Comparison of ENCODE assay signal across 26 mouse cellular contexts in the genomic region with DNA sequence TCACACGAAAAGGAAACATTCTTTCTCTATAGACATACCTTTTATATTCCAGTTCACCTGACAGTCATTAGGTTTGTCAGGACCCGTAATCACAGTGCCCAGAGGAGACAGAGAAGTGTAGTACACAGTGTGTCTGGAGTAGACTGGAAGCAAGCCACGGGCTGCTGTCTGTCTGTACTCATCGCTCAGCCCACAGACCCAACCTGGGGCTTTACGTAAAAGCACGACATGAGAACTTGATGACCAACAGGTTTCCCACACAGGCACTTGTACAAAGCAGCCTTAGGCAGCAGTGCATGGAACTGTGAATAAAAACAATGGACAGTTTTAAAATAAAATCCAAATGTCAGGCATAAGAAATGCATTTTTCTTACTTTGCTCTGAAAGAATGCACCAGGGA. TPM values are rescaled to one million over a fixed set of nuclear protein-coding genes. Genes with fewer than 3 reads are reported as not detected.
DNase-seq lines count a peak whose midpoint lies in the region; ATAC-seq and TF ChIP-seq lines count a peak whose summit lies in the region.
"Had no signal": no experiment of that assay in that cellular context is flagged by ENCODE, and none has a peak within 500 bp of the region (broad histone marks: within the 10 kb centered on the region; RNA-seq: fewer than 3 reads in every experiment).

No protein-coding gene starts in this region.

- no peaks in the 10 kb centered on the region for H3K27me3 ChIP-seq in liver, adult 2 months (ENCODE audit: control insufficient read depth, insufficient read depth, low read length)
- H3K27me3 ChIP-seq in midbrain, embryonic 11.5 days (ENCODE audit: control insufficient read depth, insufficient read depth, low read length): no peaks in the 10 kb centered on the region
- H3K27me3 ChIP-seq in midbrain, embryonic 13.5 days: no peaks in the 10 kb centered on the region
- H3K27me3 ChIP-seq: CH12.LX; embryonic facial prominence, embryonic 12.5 days; embryonic facial prominence, embryonic 15.5 days; forebrain, embryonic 12.5 days; forebrain, embryonic 15.5 days; heart, embryonic 12.5 days; heart, embryonic 15.5 days; Patski had no signal

- DNase-seq in liver, adult 2 months (ENCODE audit: extremely low read depth, low read depth, low spot score): no peak
- DNase-seq in liver: no peak
- peak; percentile 23 for DNase-seq in midbrain, embryonic 11.5 days (ENCODE audit: low spot score, missing footprints)
- DNase-seq in fat pad, adult 2 months (ENCODE audit: extremely low read depth, low read depth, low spot score): peak; percentile 89
- no peak for DNase-seq in urinary bladder, adult 2 months (ENCODE audit: low spot score)
- DNase-seq in ovary, adult 18-20 months (ENCODE audit: low spot score): no peak
- DNase-seq: B cell, adult 2 months; cerebellum, adult 11 months; cerebellum, adult 2 months; cerebellum, adult 9-11 months; cerebellum, postnatal 25 days; gastrocnemius, postnatal 25 days; heart, adult 18-20 months; heart, postnatal 10 days; heart, postnatal 4 days had no signal

- WGBS in liver, adult 2 months: 88% methylated on average over 6 of the region's 6 CpGs
- WGBS in midbrain, embryonic 11.5 days: 91% methylated on average over 6 of the region's 6 CpGs
- 89% methylated on average over 6 of the region's 6 CpGs for WGBS in midbrain, embryonic 13.5 days

- H3K4me1 ChIP-seq in liver, adult 2 months (ENCODE audit: control insufficient read depth, insufficient read depth, low read length): peaks cover 3% of the 10 kb centered on the region
- no peaks in the 10 kb centered on the region for H3K4me1 ChIP-seq in midbrain, embryonic 11.5 days (ENCODE audit: control insufficient read depth, insufficient read depth, low read length)
- 0 out of 2 replicates have a peak, but pooled peaks cover 2% of the 10 kb centered on the region for H3K4me1 ChIP-seq in midbrain, embryonic 13.5 days (replicated peaks)
- H3K4me1 ChIP-seq: forebrain, embryonic 12.5 days had no signal

- H3K4me2 ChIP-seq in midbrain, embryonic 11.5 days: no peak overlapping the region
- no peak overlapping the region for H3K4me2 ChIP-seq in midbrain, embryonic 13.5 days (replicated peaks)
- H3K4me2 ChIP-seq: embryonic facial prominence, embryonic 12.5 days; embryonic facial prominence, embryonic 15.5 days; forebrain, embryonic 12.5 days; forebrain, embryonic 15.5 days; heart, embryonic 12.5 days; heart, embryonic 15.5 days; hindbrain, embryonic 14.5 days had no signal

- TF ChIP-seq POLR2A in liver, adult 2 months (IDR thresholded peaks at IDR 0.05; ENCODE audit: extremely low read depth, insufficient read depth, low read length): no peak

- ATAC-seq in midbrain, embryonic 11.5 days (ENCODE audit: low FRiP score): no peak
- no peak for ATAC-seq in midbrain, embryonic 13.5 days
- ATAC-seq: forebrain, embryonic 15.5 days; Patski had no signal

- no peak overlapping the region for H3K4me3 ChIP-seq in liver, adult 2 months (ENCODE audit: insufficient read depth, low read depth, low read length)
- no peak overlapping the region for H3K4me3 ChIP-seq in midbrain, embryonic 11.5 days (ENCODE audit: low read depth, low read length)
- no peak overlapping the region for H3K4me3 ChIP-seq in midbrain, embryonic 13.5 days (replicated peaks)
- H3K4me3 ChIP-seq: embryonic facial prominence, embryonic 12.5 days; embryonic facial prominence, embryonic 15.5 days; forebrain, embryonic 12.5 days; forebrain, embryonic 15.5 days; heart, embryonic 12.5 days; heart, embryonic 15.5 days had no signal

- TF ChIP-seq CTCF in liver, adult 2 months (IDR thresholded peaks at IDR 0.05; ENCODE audit: low read depth, low read length): no peak

- no peaks in the 10 kb centered on the region for H3K36me3 ChIP-seq in liver, adult 2 months (ENCODE audit: control insufficient read depth, insufficient read depth, low read length)
- no peaks in the 10 kb centered on the region for H3K36me3 ChIP-seq in midbrain, embryonic 11.5 days (ENCODE audit: control insufficient read depth, insufficient read depth, low read length)
- H3K36me3 ChIP-seq in midbrain, embryonic 13.5 days: no peaks in the 10 kb centered on the region
- H3K36me3 ChIP-seq: embryonic facial prominence, embryonic 12.5 days; embryonic facial prominence, embryonic 15.5 days; forebrain, embryonic 12.5 days; forebrain, embryonic 15.5 days; G1E; heart, embryonic 12.5 days; heart, embryonic 15.5 days had no signal

- no peaks in the 10 kb centered on the region for H3K9me3 ChIP-seq in midbrain, embryonic 11.5 days (ENCODE audit: control insufficient read depth, low read length)
- H3K9me3 ChIP-seq in midbrain, embryonic 13.5 days: no peaks in the 10 kb centered on the region
- H3K9me3 ChIP-seq: embryonic facial prominence, embryonic 12.5 days; embryonic facial prominence, embryonic 15.5 days; forebrain, embryonic 12.5 days; forebrain, embryonic 15.5 days; G1E; heart, embryonic 12.5 days; heart, embryonic 15.5 days had no signal

- peak overlapping the region; percentile 57 for H3K27ac ChIP-seq in liver, adult 2 months (replicated peaks; ENCODE audit: insufficient read depth, low read depth, low read length)
- H3K27ac ChIP-seq in midbrain, embryonic 11.5 days (ENCODE audit: low read depth, low read length): no peak overlapping the region
- H3K27ac ChIP-seq in midbrain, embryonic 13.5 days: no peak overlapping the region
- H3K27ac ChIP-seq: embryonic facial prominence, embryonic 12.5 days; forebrain, embryonic 12.5 days; forebrain, embryonic 15.5 days; heart, embryonic 15.5 days; hindbrain, embryonic 14.5 days had no signal

- no peaks in the 10 kb centered on the region for H3K79me2 ChIP-seq in liver, adult 2 months (ENCODE audit: control insufficient read depth, insufficient read depth, low read length)

- no peak overlapping the region for H3K9ac ChIP-seq in liver, adult 2 months (ENCODE audit: low read depth, low read length)
- no peak overlapping the region for H3K9ac ChIP-seq in midbrain, embryonic 11.5 days (ENCODE audit: low read length)
- H3K9ac ChIP-seq in midbrain, embryonic 13.5 days (replicated peaks): no peak overlapping the region
- H3K9ac ChIP-seq: embryonic facial prominence, embryonic 12.5 days; embryonic facial prominence, embryonic 15.5 days; forebrain, embryonic 12.5 days; forebrain, embryonic 15.5 days; heart, embryonic 12.5 days; heart, embryonic 15.5 days; hindbrain, embryonic 14.5 days had no signal

RNA-seq across cellular contexts. Expression of a gene that starts 58.5 kb away (rescaled TPM):
- total RNA-seq in liver, adult 2 months (2014; rRNA removed): 21.8 and 23.4 TPM in 2 replicates
- 10.0 and 10.1 TPM in 2 replicates for polyA plus RNA-seq in liver, adult 2 months (2012; rRNA removed)
- 39.4 and 44.2 TPM in 2 replicates for polyA plus RNA-seq in midbrain, embryonic 11.5 days (2014; fragmentation: Nextera tagmentation; extraction: Ambion mirVana)
- polyA plus RNA-seq in midbrain, embryonic 13.5 days (2015; fragmentation: Nextera tagmentation; extraction: Ambion mirVana): 5.8 and 5.9 TPM in 2 replicates
- 21.3 and 21.5 TPM in 2 replicates for polyA plus RNA-seq in urinary bladder, adult 2 months (2012; rRNA removed)
- total RNA-seq: CH12.LX had no signal

Comparison
In these comparisons a context has a peak if more than half of its experiments do, and no peak if none do; other contexts are left out.
1. DNase-seq: peak in midbrain, embryonic 11.5 days (single experiment) and fat pad, adult 2 months (single experiment); none in liver, adult 2 months (single experiment), liver (single experiment), urinary bladder, adult 2 months (single experiment) and ovary, adult 18-20 months (single experiment).